Mouse (Mus musculus) neural tube, embryonic 14.5 days (tissue): ENCODE measurements around the gene Enpp6. TPM values are rescaled to one million over a fixed set of nuclear protein-coding genes. Genes with fewer than 3 reads are reported as not detected.

Experiments
- ATAC-seq: fragments of 200-750 bp; cut with Nextera tagmentation; 2 replicates; pipeline ENCODE4 v1.8.0; 2017; ENCODE audit warnings: low read depth, mild to moderate bottlenecking, moderate TSS enrichment, moderate library complexity
- H3K27ac ChIP-seq: fragments of 300-500 bp; sonication (generic); 2 replicates; pipeline ENCODE4 v1.5.1; 2014; ENCODE audit warnings: low read depth, mild to moderate bottlenecking, control low read depth, low read length, moderate library complexity, mixed read lengths
- H3K27me3 ChIP-seq: fragments of 300-500 bp; sonication (generic); 2 replicates; pipeline ENCODE4 v1.6.1; 2014; ENCODE audit warnings: low read length; ENCODE audit not compliant: control insufficient read depth, insufficient read depth
- H3K36me3 ChIP-seq: fragments of 300-500 bp; sonication (generic); 2 replicates; pipeline ENCODE4 v1.6.1; 2014; ENCODE audit warnings: low read length, mixed read lengths; ENCODE audit not compliant: control insufficient read depth, insufficient read depth
- H3K4me1 ChIP-seq: fragments of 300-500 bp; sonication (generic); 2 replicates; pipeline ENCODE4 v1.6.1; 2014; ENCODE audit warnings: low read length; ENCODE audit not compliant: control insufficient read depth, insufficient read depth
- H3K4me2 ChIP-seq: fragments of 300-500 bp; sonication (generic); 2 replicates; pipeline ENCODE4 v1.6.1; 2014; ENCODE audit warnings: mild to moderate bottlenecking, low read depth, low read length, control low read depth
- H3K4me3 ChIP-seq: fragments of 300-500 bp; sonication (generic); 2 replicates; pipeline ENCODE4 v1.5.1; 2014; ENCODE audit warnings: low read depth, low read length, control low read depth, mixed read lengths
- H3K9ac ChIP-seq: fragments of 300-500 bp; sonication (generic); replicated peaks from 2 replicates; pipeline ENCODE4 v1.6.1; 2014; ENCODE audit warnings: low read depth, mild to moderate bottlenecking, control low read depth, low read length, mixed read lengths
- H3K9me3 ChIP-seq: fragments of 300-500 bp; sonication (generic); 2 replicates; pipeline ENCODE4 v1.6.1; 2016; ENCODE audit warnings: low read length; ENCODE audit not compliant: control insufficient read depth
- WGBS: fragments of 180-500 bp; shearing (Covaris S2); extraction: QIAGEN DNeasy Blood & Tissue Kit; methylation state at CpG from one replicate; pipeline ENCODE4 v1.1.7; 2014; 5-methylcytosine and 5-hydroxymethylcytosine counted together
- polyA plus RNA-seq: library from polyadenylated mRNA; unstranded; fragments of >200 nt; fragmentation: Nextera tagmentation; extraction: Ambion mirVana; gene quantifications from 2 replicates; pipeline ENCODE4 v1.2.1, GENCODE M21; 2014

Enpp6 gene
- 0.18 and 0.70 TPM in 2 replicates for polyA plus RNA-seq

- Histone ChIP-seq H3K36me3 (no peaks in the 10 kb centered on the region), H3K9me3 (no peaks in the 10 kb centered on the region), H3K4me1 (no peaks in the 10 kb centered on the region), H3K27me3 (no peaks in the 10 kb centered on the region), H3K27ac (no peak within 1 kb of the TSS), H3K9ac (no peak within 1 kb of the TSS), H3K4me3 (no peak within 1 kb of the TSS), H3K4me2 (no peak within 1 kb of the TSS)
- 86% methylated on average over 8 of the region's 8 CpGs for WGBS
- ATAC-seq: no peak
Measured at GRCm38 (mm10) chr8:46986386-46987140, at the start of gene Enpp6. Gene Enpp6, plus strand, starts transcription at chr8:46986887.

GRCm38 (mm10) chr8:46938218-46938617, 48.5 kb upstream of the Enpp6 start:
- Histone ChIP-seq H3K4me3 (no peak overlapping the region), H3K27me3 (no peaks in the 10 kb centered on the region), H3K9me3 (no peaks in the 10 kb centered on the region), H3K9ac (no peak overlapping the region), H3K4me2 (no peak overlapping the region), H3K36me3 (no peaks in the 10 kb centered on the region), H3K27ac (no peak overlapping the region), H3K4me1 (no peaks in the 10 kb centered on the region)
- ATAC-seq: no peak
- 84% methylated on average over 4 of the region's 4 CpGs for WGBS

GRCm38 (mm10) chr8:46941295-46941694, 45.4 kb upstream of the Enpp6 start:
- Histone ChIP-seq H3K4me2 (no peak overlapping the region), H3K36me3 (no peaks in the 10 kb centered on the region), H3K9ac (no peak overlapping the region), H3K27me3 (no peaks in the 10 kb centered on the region), H3K9me3 (no peaks in the 10 kb centered on the region), H3K4me3 (no peak overlapping the region), H3K27ac (no peak overlapping the region), H3K4me1 (no peaks in the 10 kb centered on the region)
- no peak for ATAC-seq
- 61% methylated on average over 11 of the region's 11 CpGs for WGBS

GRCm38 (mm10) chr8:46941731-46942650, 44.7 kb upstream of the Enpp6 start:
- H3K9ac ChIP-seq: no peak overlapping the region
- H3K9me3 ChIP-seq: no peaks in the 10 kb centered on the region
- H3K4me3 ChIP-seq: no peak overlapping the region
- ATAC-seq: no peak
- H3K4me2 ChIP-seq: no peak overlapping the region
- no peak overlapping the region for H3K27ac ChIP-seq
- no peaks in the 10 kb centered on the region for H3K27me3 ChIP-seq
- H3K4me1 ChIP-seq: no peaks in the 10 kb centered on the region
- no peaks in the 10 kb centered on the region for H3K36me3 ChIP-seq
- WGBS: 70% methylated on average over 15 of the region's 15 CpGs

- Histone ChIP-seq H3K36me3 (no peaks in the 10 kb centered on the region), H3K4me2 (no peak overlapping the region), H3K27me3 (no peaks in the 10 kb centered on the region), H3K4me1 (no peaks in the 10 kb centered on the region), H3K9ac (no peak overlapping the region), H3K4me3 (no peak overlapping the region), H3K27ac (no peak overlapping the region), H3K9me3 (no peaks in the 10 kb centered on the region)
- no peak for ATAC-seq
- 77% methylated on average over 11 of the region's 11 CpGs for WGBS
Measured at GRCm38 (mm10) chr8:46942651-46943024, 44.0 kb upstream of the Enpp6 start.

- H3K4me3 ChIP-seq: no peak overlapping the region
- no peak overlapping the region for H3K9ac ChIP-seq
- no peak overlapping the region for H3K4me2 ChIP-seq
- H3K27ac ChIP-seq: no peak overlapping the region
- no peaks in the 10 kb centered on the region for H3K9me3 ChIP-seq
- no peaks in the 10 kb centered on the region for H3K36me3 ChIP-seq
- WGBS: 79% methylated on average over 4 of the region's 4 CpGs
- H3K4me1 ChIP-seq: no peaks in the 10 kb centered on the region
- H3K27me3 ChIP-seq: no peaks in the 10 kb centered on the region
- no peak for ATAC-seq
Measured at GRCm38 (mm10) chr8:46943337-46943736, 43.4 kb upstream of the Enpp6 start.

GRCm38 (mm10) chr8:46946181-46946580, 40.5 kb upstream of the Enpp6 start:
- H3K27ac ChIP-seq: no peak overlapping the region
- H3K4me1 ChIP-seq: no peaks in the 10 kb centered on the region
- 75% methylated on average over 5 of the region's 5 CpGs for WGBS
- no peak for ATAC-seq
- no peaks in the 10 kb centered on the region for H3K9me3 ChIP-seq
- H3K9ac ChIP-seq: no peak overlapping the region
- H3K27me3 ChIP-seq: no peaks in the 10 kb centered on the region
- H3K36me3 ChIP-seq: no peaks in the 10 kb centered on the region
- H3K4me3 ChIP-seq: no peak overlapping the region
- H3K4me2 ChIP-seq: no peak overlapping the region

DNA sequence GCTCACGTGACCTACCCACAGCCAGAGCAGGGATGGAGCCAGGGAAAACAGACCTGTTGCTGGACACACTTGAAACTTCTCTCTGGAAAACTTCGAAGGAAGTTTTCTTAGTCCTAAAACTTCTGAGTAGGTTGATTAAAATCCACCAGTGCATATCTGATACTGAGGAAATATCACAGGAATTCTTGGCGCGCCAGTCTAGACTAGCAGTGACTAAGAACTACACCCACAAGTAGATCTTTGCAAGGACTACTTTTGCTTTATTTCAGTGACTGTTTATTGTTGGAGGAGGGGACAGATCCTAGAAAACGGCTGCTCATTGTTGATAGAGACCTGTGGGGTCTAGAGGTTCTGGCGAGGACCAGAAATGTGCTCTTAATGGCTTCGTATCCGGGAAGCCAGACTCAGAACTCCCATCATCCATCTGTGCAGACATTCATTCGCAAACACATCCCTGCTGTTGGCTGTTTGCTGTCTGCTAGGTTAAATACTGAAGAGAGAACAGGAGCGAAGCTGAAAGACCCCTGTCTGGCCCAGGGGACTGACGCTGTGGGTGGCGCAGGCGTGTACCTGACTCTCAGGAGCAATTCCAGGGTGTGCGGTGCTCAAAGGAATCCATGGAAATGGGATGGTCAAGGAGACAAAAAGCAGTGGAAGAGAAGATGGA, 38.5 kb upstream of the Enpp6 start:
- no peak for ATAC-seq
- H3K27me3 ChIP-seq: no peaks in the 10 kb centered on the region
- H3K9ac ChIP-seq: no peak overlapping the region
- no peak overlapping the region for H3K4me3 ChIP-seq
- H3K9me3 ChIP-seq: no peaks in the 10 kb centered on the region
- 76% methylated on average over 14 of the region's 14 CpGs for WGBS
- H3K4me1 ChIP-seq: no peaks in the 10 kb centered on the region
- H3K27ac ChIP-seq: no peak overlapping the region
- H3K4me2 ChIP-seq: no peak overlapping the region
- no peaks in the 10 kb centered on the region for H3K36me3 ChIP-seq
